Mouse (Mus musculus): Measurements from ENCODE around the gene Pfas.

GRCm38 (mm10) chr11:69053848-69054247 lies 45.6 kb upstream of the Pfas start:
- TF ChIP-seq POLR2A (IDR thresholded peaks at IDR 0.05; ENCODE audit: insufficient read length, low read depth) (no peak), MAX (IDR thresholded peaks at IDR 0.05; ENCODE audit: low read depth) (no peak), USF1 (IDR thresholded peaks at IDR 0.05; ENCODE audit: low read depth) (no peak), MYOD1 (IDR thresholded peaks at IDR 0.05; ENCODE audit: control insufficient read depth in 1 of 3, insufficient read length in 2 of 3, low read depth in 2 of 3) (no peak)
